In genomic region chr9:78107912-78108795, GRCm38 (mm10) we compare ENCODE assay signal across 8 mouse cellular contexts. TPM values are rescaled to one million over a fixed set of nuclear protein-coding genes. Genes with fewer than 3 reads are reported as not detected.
DNase-seq lines count a peak whose midpoint lies in the region; ATAC-seq lines count a peak whose summit lies in the region.

No protein-coding gene starts in this region.

- peak overlapping the region; percentile 75 for H3K4me3 ChIP-seq in hindbrain, embryonic 11.5 days (ENCODE audit: low read depth, low read length)

- H3K4me1 ChIP-seq in hindbrain, embryonic 11.5 days (replicated peaks; ENCODE audit: control insufficient read depth, insufficient read depth, low read length): no peaks in the 10 kb centered on the region

- H3K4me2 ChIP-seq in hindbrain, embryonic 11.5 days (replicated peaks; ENCODE audit: low read depth, low read length): peak overlapping the region; percentile 80

- DNase-seq in NIH3T3 (ENCODE audit: low read depth): peak; percentile 82
- peak; percentile 84 for DNase-seq in cerebellum, adult 9-10 months
- DNase-seq in hindbrain, embryonic 11.5 days (ENCODE audit: low spot score): peak; percentile 88
- DNase-seq in layer of hippocampus, postnatal 36 days: peak; percentile 82 to 85
- peak; percentile 76 for DNase-seq in lung, postnatal 25 days (ENCODE audit: low spot score)
- DNase-seq in retina, adult 2 months (ENCODE audit: low read depth, low spot score): peak; percentile 77
- DNase-seq in thymus, postnatal 25 days: peak; percentile 84

- ATAC-seq in frontal cortex, adult (ENCODE audit: low TSS enrichment): peak; percentile 55
- peak; percentile 86 for ATAC-seq in hindbrain, embryonic 11.5 days (ENCODE audit: low FRiP score)

- under 1% methylated on average over 76 of the region's 88 CpGs for WGBS in hindbrain, embryonic 11.5 days

- H3K27ac ChIP-seq in hindbrain, embryonic 11.5 days (ENCODE audit: low read depth, low read length): peak overlapping the region; percentile 79

- no peaks in the 10 kb centered on the region for H3K36me3 ChIP-seq in hindbrain, embryonic 11.5 days (ENCODE audit: control insufficient read depth, insufficient read depth, low read length)

- H3K9ac ChIP-seq in hindbrain, embryonic 11.5 days (ENCODE audit: low read depth, low read length): peak overlapping the region; percentile 85

- no peaks in the 10 kb centered on the region for H3K9me3 ChIP-seq in hindbrain, embryonic 11.5 days (ENCODE audit: control insufficient read depth, low read length)

- no peaks in the 10 kb centered on the region for H3K27me3 ChIP-seq in hindbrain, embryonic 11.5 days (ENCODE audit: control insufficient read depth, insufficient read depth, low read length)

RNA-seq across cellular contexts. Expression of gene Fbxo9, which starts 0.7 kb away (rescaled TPM):
- polyA plus RNA-seq in hindbrain, embryonic 11.5 days (2014; fragmentation: Nextera tagmentation; extraction: Ambion mirVana): 35.5 and 36.9 TPM in 2 replicates
- total RNA-seq in layer of hippocampus, postnatal 36 days (2021): 10 to 100 TPM; 90.2 to 92.4 TPM

RNA-seq across cellular contexts. Expression of gene Ick, which starts 0.8 kb away (rescaled TPM):
- polyA plus RNA-seq in hindbrain, embryonic 11.5 days (2014; fragmentation: Nextera tagmentation; extraction: Ambion mirVana): 36.4 and 39.3 TPM in 2 replicates
- total RNA-seq in layer of hippocampus, postnatal 36 days (2021): 10 to 100 TPM; 21.3 to 22.2 TPM

RNA-seq across cellular contexts. Expression of gene Gcm1, which starts 56.4 kb away (rescaled TPM):
- polyA plus RNA-seq in hindbrain, embryonic 11.5 days (2014; fragmentation: Nextera tagmentation; extraction: Ambion mirVana): 0.10 TPM in 1 of 2 replicates, not detected in the other
- total RNA-seq in layer of hippocampus, postnatal 36 days (2021): not detected

Comparison
In these comparisons a context has a peak if more than half of its experiments do, and no peak if none do; other contexts are left out.
1. Peak in every context shown above with its lines: DNase-seq, ATAC-seq, H3K4me3 ChIP-seq and H3K27ac ChIP-seq.